ENCODE assay signal across 8 mouse cellular contexts in the genomic region with DNA sequence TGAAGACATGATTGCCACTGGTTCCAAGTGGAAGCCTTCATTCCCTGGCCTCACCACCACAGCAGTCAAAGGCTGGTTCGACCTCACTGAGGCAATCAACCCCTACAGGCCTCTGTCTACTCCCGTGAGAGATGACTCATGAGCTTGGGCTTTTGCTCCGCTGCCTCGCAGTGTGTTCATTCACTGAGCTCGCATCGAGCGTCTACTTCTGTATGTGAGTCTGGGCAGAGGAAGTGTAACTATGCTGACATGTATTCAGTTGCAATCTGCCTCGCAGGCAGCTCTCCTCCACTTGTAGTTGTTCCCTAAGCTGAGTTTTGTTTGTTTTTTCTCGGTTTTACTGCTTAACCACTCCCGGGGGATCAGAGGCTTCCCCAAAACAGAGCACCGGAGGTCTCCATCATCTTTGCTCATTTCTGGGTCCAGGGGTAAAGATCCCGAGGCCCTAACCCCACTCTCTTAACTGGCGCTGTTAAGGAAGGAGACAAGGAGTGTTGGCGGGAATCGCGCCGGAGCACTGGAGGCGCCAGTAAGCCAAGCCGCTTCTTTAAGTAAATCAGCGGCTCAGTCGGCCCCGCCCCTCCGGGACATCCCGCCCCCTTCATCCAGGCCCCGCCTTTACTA. TPM values are rescaled to one million over a fixed set of nuclear protein-coding genes. Genes with fewer than 3 reads are reported as not detected.
DNase-seq lines count a peak whose midpoint lies in the region; ATAC-seq lines count a peak whose summit lies in the region.

No protein-coding gene starts in this region.

- H3K9ac ChIP-seq in stomach, embryonic 16.5 days (ENCODE audit: low read length), result peak overlapping the region; percentile 56

- H3K4me3 ChIP-seq in heart, embryonic 10.5 days, result peak overlapping the region; percentile 96
- peak overlapping the region; percentile 83 for H3K4me3 ChIP-seq in stomach, embryonic 16.5 days (replicated peaks; ENCODE audit: low read length)

- H3K36me3 ChIP-seq in heart, embryonic 10.5 days, result no peaks in the 10 kb centered on the region
- H3K36me3 ChIP-seq in stomach, embryonic 16.5 days (ENCODE audit: control insufficient read depth, insufficient read depth, low read length), result no peaks in the 10 kb centered on the region

- no peaks in the 10 kb centered on the region for H3K9me3 ChIP-seq in heart, embryonic 10.5 days
- H3K9me3 ChIP-seq in stomach, embryonic 16.5 days (replicated peaks; ENCODE audit: control insufficient read depth, low read length), result no peaks in the 10 kb centered on the region

- peak; percentile 64 for DNase-seq in embryo, embryonic 10 days (ENCODE audit: low spot score)
- no peak for DNase-seq in embryo, embryonic 9.5 days (ENCODE audit: extremely low spot score)
- peak; percentile 51 for DNase-seq in CD4-positive helper T cell, adult 2 months (ENCODE audit: low read depth, low spot score)
- DNase-seq in embryo, embryonic 10.5 days (ENCODE audit: low spot score), result peak; percentile 75
- DNase-seq in heart, embryonic 10.5 days (ENCODE audit: low spot score), result peak; percentile 85
- DNase-seq in kidney, postnatal 25 days, result peak; percentile 21 to 67

- no peaks in the 10 kb centered on the region for H3K27me3 ChIP-seq in heart, embryonic 10.5 days (ENCODE audit: insufficient read depth, poor library complexity, severe bottlenecking)
- no peaks in the 10 kb centered on the region for H3K27me3 ChIP-seq in stomach, embryonic 16.5 days (ENCODE audit: control insufficient read depth, insufficient read depth, low read length)

- under 1% methylated on average over 25 of the region's 25 CpGs for WGBS in heart, embryonic 10.5 days
- 1% methylated on average over 25 of the region's 25 CpGs for WGBS in stomach, embryonic 16.5 days

- peaks cover 45% of the 10 kb centered on the region for H3K4me1 ChIP-seq in heart, embryonic 10.5 days
- peaks cover 27% of the 10 kb centered on the region for H3K4me1 ChIP-seq in stomach, embryonic 16.5 days (ENCODE audit: control insufficient read depth, insufficient read depth, low read length)

- H3K4me2 ChIP-seq in stomach, embryonic 16.5 days (ENCODE audit: low read depth, low read length), result peak overlapping the region; percentile 56

- H3K27ac ChIP-seq in heart, embryonic 10.5 days, result peak overlapping the region; percentile 98
- peak overlapping the region; percentile 86 for H3K27ac ChIP-seq in stomach, embryonic 16.5 days (ENCODE audit: low read length)

- ATAC-seq in megakaryocyte, adult 5-6 weeks (ENCODE audit: poor library complexity, severe bottlenecking), result peak; percentile 74
- peak; percentile 28; the same call in 1 of the 2 replicates for ATAC-seq in stomach, embryonic 16.5 days (ENCODE audit: insufficient read depth, low FRiP score)

RNA-seq across cellular contexts. Expression of gene Sh3bp4, which starts 0.6 kb away (rescaled TPM):
- polyA plus RNA-seq in heart, embryonic 10.5 days (2016; fragmentation: Nextera tagmentation; extraction: Ambion mirVana), result 23.4 and 28.3 TPM in 2 replicates
- 1.9 and 3.6 TPM in 2 replicates for total RNA-seq in megakaryocyte, adult 5-6 weeks (2015)
- 0.94 and 1.3 TPM in 2 replicates for total RNA-seq in megakaryocyte, adult 5-6 weeks (2017)
- polyA plus RNA-seq in stomach, embryonic 16.5 days (2015; fragmentation: Nextera tagmentation; extraction: Ambion mirVana), result 20.1 and 20.6 TPM in 2 replicates
